ENCODE assay signal across 17 mouse cellular contexts in the genomic region with DNA sequence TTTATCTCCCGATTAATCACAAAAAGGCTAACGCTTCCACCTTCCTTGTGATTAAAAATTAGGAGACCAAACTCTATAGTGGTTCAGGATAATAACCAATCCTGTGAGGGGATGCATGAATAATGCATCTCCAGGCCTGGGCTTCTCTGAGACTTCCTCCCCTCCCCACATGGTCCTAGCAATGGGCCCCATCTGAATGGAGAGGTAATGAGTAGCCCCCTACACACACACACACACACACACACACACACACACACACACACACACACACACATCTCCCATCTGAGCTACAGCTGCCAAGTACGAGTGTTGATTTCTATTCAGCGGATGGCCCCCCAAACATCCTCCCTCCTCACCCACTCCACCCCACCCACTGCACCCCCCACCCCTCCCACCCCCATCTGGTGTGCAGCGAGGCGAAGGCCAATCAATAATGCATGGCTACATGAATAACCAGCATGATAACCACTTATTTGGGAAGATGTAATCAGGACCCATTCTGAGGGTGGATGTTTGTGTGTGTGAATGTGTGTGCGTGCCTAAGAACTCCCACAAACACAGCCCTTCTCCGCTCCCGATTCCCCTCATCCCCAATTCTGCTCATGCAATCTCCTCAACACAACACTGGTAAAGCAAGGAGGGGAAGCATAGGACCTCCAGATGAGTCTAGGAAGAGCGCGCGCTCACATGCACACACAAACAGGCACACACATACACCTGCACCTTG.
A peak's percentile ranks its signal among the peaks of the same experiment; 100 is the strongest.
DNase-seq lines count a peak whose midpoint lies in the region; ATAC-seq and TF ChIP-seq lines count a peak whose summit lies in the region.
"Had no signal": no experiment of that assay in that cellular context is flagged by ENCODE, and none has a peak within 500 bp of the region (broad histone marks: within the 10 kb centered on the region; RNA-seq: fewer than 3 reads in every experiment).

No protein-coding gene starts in this region.

- peak; percentile 60 for ATAC-seq in midbrain, embryonic 12.5 days (ENCODE audit: low FRiP score, low read depth)
- peak; percentile 83 for ATAC-seq in forebrain, embryonic 13.5 days
- 0 out of 2 replicates have a peak, but pooled peaks have one; percentile 42 for ATAC-seq in hindbrain, embryonic 14.5 days (ENCODE audit: low FRiP score)
- ATAC-seq: activated CD4-positive, CD25-positive, alpha-beta regulatory T cell, adult 4 months; Patski had no signal

- no peak overlapping the region for H3K27ac ChIP-seq in midbrain, embryonic 12.5 days (replicated peaks)
- no peak overlapping the region for H3K27ac ChIP-seq in midbrain, embryonic 10.5 days (replicated peaks)
- H3K27ac ChIP-seq in forebrain, embryonic 13.5 days, result peak overlapping the region; percentile 63
- H3K27ac ChIP-seq in hindbrain, embryonic 14.5 days, result no peak overlapping the region
- no peak overlapping the region for H3K27ac ChIP-seq in cerebellum, adult 2 months (ENCODE audit: insufficient read depth, low read length)
- H3K27ac ChIP-seq: heart, adult 2 months; kidney, embryonic 15.5 days; limb, embryonic 12.5 days; liver, embryonic 13.5 days; stomach, embryonic 15.5 days had no signal

- peaks cover 7% of the 10 kb centered on the region for H3K4me1 ChIP-seq in midbrain, embryonic 12.5 days
- peaks cover 14% of the 10 kb centered on the region for H3K4me1 ChIP-seq in midbrain, embryonic 10.5 days
- peaks cover 13% of the 10 kb centered on the region; the same call in 1 of the 2 replicates for H3K4me1 ChIP-seq in forebrain, embryonic 13.5 days
- no peaks in the 10 kb centered on the region for H3K4me1 ChIP-seq in hindbrain, embryonic 14.5 days (replicated peaks; ENCODE audit: control insufficient read depth, insufficient read depth, low read length)
- H3K4me1 ChIP-seq in cerebellum, adult 2 months (ENCODE audit: control insufficient read depth, insufficient read depth, low read length), result peaks cover 18% of the 10 kb centered on the region
- H3K4me1 ChIP-seq: liver, embryonic 13.5 days had no signal

- H3K4me3 ChIP-seq in midbrain, embryonic 12.5 days, result no peak overlapping the region
- no peak overlapping the region for H3K4me3 ChIP-seq in midbrain, embryonic 10.5 days
- H3K4me3 ChIP-seq in forebrain, embryonic 13.5 days, result no peak overlapping the region
- no peak overlapping the region for H3K4me3 ChIP-seq in hindbrain, embryonic 14.5 days (replicated peaks; ENCODE audit: low read length)
- H3K4me3 ChIP-seq in cerebellum, adult 2 months (replicated peaks; ENCODE audit: insufficient read depth, low read depth, low read length), result no peak overlapping the region
- H3K4me3 ChIP-seq: heart, adult 2 months; kidney, embryonic 15.5 days; limb, embryonic 12.5 days; liver, embryonic 13.5 days; stomach, embryonic 15.5 days had no signal

- peaks cover 8% of the 10 kb centered on the region; the same call in 1 of the 2 replicates for H3K27me3 ChIP-seq in midbrain, embryonic 12.5 days
- H3K27me3 ChIP-seq in midbrain, embryonic 10.5 days (ENCODE audit: low read depth, poor library complexity, severe bottlenecking), result no peaks in the 10 kb centered on the region
- H3K27me3 ChIP-seq in forebrain, embryonic 13.5 days, result peaks cover 12% of the 10 kb centered on the region; the same call in 1 of the 2 replicates
- H3K27me3 ChIP-seq in hindbrain, embryonic 14.5 days (ENCODE audit: control insufficient read depth, insufficient read depth, low read length), result no peaks in the 10 kb centered on the region
- H3K27me3 ChIP-seq in cerebellum, adult 2 months (ENCODE audit: control insufficient read depth, insufficient read depth, low read length), result no peaks in the 10 kb centered on the region
- H3K27me3 ChIP-seq: kidney, embryonic 15.5 days; limb, embryonic 12.5 days; Patski; stomach, embryonic 15.5 days had no signal

- no peak for DNase-seq in midbrain, embryonic 10.5 days (ENCODE audit: low spot score)
- DNase-seq in hindbrain, embryonic 14.5 days (ENCODE audit: low spot score), result no peak
- DNase-seq in cerebellum, adult 2 months, result no peak
- no peak for DNase-seq in left cerebral cortex, adult 11 months (ENCODE audit: low spot score)
- no peak for DNase-seq in layer of hippocampus, postnatal 10 days (ENCODE audit: low spot score in 2 of 2)
- DNase-seq: adrenal gland, postnatal 14 days; cerebellum, postnatal 10 days; heart, adult 2 months; liver, embryonic 13.5 days; thymus, adult 2 months had no signal

- 81% methylated on average over 12 of the region's 12 CpGs for WGBS in midbrain, embryonic 12.5 days
- WGBS in midbrain, embryonic 10.5 days, result 90% methylated on average over 12 of the region's 12 CpGs
- WGBS in forebrain, embryonic 13.5 days, result 73% methylated on average over 12 of the region's 12 CpGs
- 71% methylated on average over 12 of the region's 12 CpGs for WGBS in hindbrain, embryonic 14.5 days
- WGBS in cerebellum, adult 2 months, result 87% methylated on average over 12 of the region's 12 CpGs

- TF ChIP-seq POLR2A in cerebellum, adult 2 months (IDR thresholded peaks at IDR 0.05; ENCODE audit: borderline replicate concordance, insufficient read depth, low read length), result no peak

- no peak overlapping the region for H3K9ac ChIP-seq in midbrain, embryonic 12.5 days (replicated peaks)
- no peak overlapping the region for H3K9ac ChIP-seq in forebrain, embryonic 13.5 days
- H3K9ac ChIP-seq in hindbrain, embryonic 14.5 days, result no peak overlapping the region
- H3K9ac ChIP-seq: kidney, embryonic 15.5 days; limb, embryonic 12.5 days; liver, embryonic 13.5 days; stomach, embryonic 15.5 days had no signal

- no peaks in the 10 kb centered on the region for H3K36me3 ChIP-seq in midbrain, embryonic 12.5 days
- H3K36me3 ChIP-seq in midbrain, embryonic 10.5 days, result no peaks in the 10 kb centered on the region
- H3K36me3 ChIP-seq in forebrain, embryonic 13.5 days (ENCODE audit: poor library complexity, severe bottlenecking), result no peaks in the 10 kb centered on the region
- no peaks in the 10 kb centered on the region for H3K36me3 ChIP-seq in hindbrain, embryonic 14.5 days (replicated peaks; ENCODE audit: control insufficient read depth, insufficient read depth)
- H3K36me3 ChIP-seq: kidney, embryonic 15.5 days; limb, embryonic 12.5 days; liver, embryonic 13.5 days; stomach, embryonic 15.5 days had no signal

- no peaks in the 10 kb centered on the region for H3K9me3 ChIP-seq in midbrain, embryonic 12.5 days
- no peaks in the 10 kb centered on the region for H3K9me3 ChIP-seq in midbrain, embryonic 10.5 days (replicated peaks)
- H3K9me3 ChIP-seq in forebrain, embryonic 13.5 days (replicated peaks), result no peaks in the 10 kb centered on the region
- no peaks in the 10 kb centered on the region for H3K9me3 ChIP-seq in hindbrain, embryonic 14.5 days (ENCODE audit: control insufficient read depth, low read length)
- H3K9me3 ChIP-seq: kidney, embryonic 15.5 days; limb, embryonic 12.5 days; liver, embryonic 13.5 days; stomach, embryonic 15.5 days had no signal

- no peak for TF ChIP-seq CTCF in cerebellum, adult 2 months (IDR thresholded peaks at IDR 0.05; ENCODE audit: borderline replicate concordance, insufficient read depth, low read depth, low read length)

- no peak overlapping the region for H3K4me2 ChIP-seq in midbrain, embryonic 12.5 days (replicated peaks)
- H3K4me2 ChIP-seq in forebrain, embryonic 13.5 days, result no peak overlapping the region
- no peak overlapping the region for H3K4me2 ChIP-seq in hindbrain, embryonic 14.5 days (replicated peaks)
- H3K4me2 ChIP-seq: kidney, embryonic 15.5 days; limb, embryonic 12.5 days; liver, embryonic 13.5 days; stomach, embryonic 15.5 days had no signal
